Mouse (Mus musculus) layer of hippocampus, postnatal 25 days (tissue): Measurements from ENCODE around the gene Gorasp1. TPM values are rescaled to one million over a fixed set of nuclear protein-coding genes. Genes with fewer than 3 reads are reported as not detected.

ENCODE experiments used
- DNase-seq, 2 experiments: peaks; one replicate each; pipeline ENCODE4 v3.0.0; 2022; ENCODE audit warnings: mixed read lengths in 2 of 2, low spot score in 1 of 2; ENCODE audit errors: extremely low spot score in 1 of 2
- total RNA-seq, 2 experiments: library from RNA; stranded (reverse); gene quantifications; 2 replicates each; pipeline ENCODE4 v1.2.3; 2021

Gorasp1 gene
- total RNA-seq, 2 experiments from 2014 or later: 35.4 to 37.9 TPM

- no peak for DNase-seq
Observed at GRCm38 (mm10) chr9:119973281-119973680, 35.9 kb upstream of the Gorasp1 start.

- DNase-seq: no peak
Observed at GRCm38 (mm10) chr9:119972582-119972981, 35.2 kb upstream of the Gorasp1 start.

GRCm38 (mm10) chr9:119972166-119972565, 34.8 kb upstream of the Gorasp1 start:
- DNase-seq: no peak

GRCm38 (mm10) chr9:119970763-119971656, 33.6 kb upstream of the Gorasp1 start:
- peak in 1 of 2 experiments; percentile 51 for DNase-seq

GRCm38 (mm10) chr9:119970221-119970620, 32.9 kb upstream of the Gorasp1 start:
- DNase-seq: no peak

GRCm38 (mm10) chr9:119969811-119970210, 32.4 kb upstream of the Gorasp1 start:
- DNase-seq: no peak

- DNase-seq: no peak
Observed at GRCm38 (mm10) chr9:119966221-119966910, 29.0 kb upstream of the Gorasp1 start.

GRCm38 (mm10) chr9:119965186-119965585, 27.8 kb upstream of the Gorasp1 start:
- no peak for DNase-seq

GRCm38 (mm10) chr9:119964206-119964605, 26.8 kb upstream of the Gorasp1 start:
- DNase-seq: no peak

- peak in 1 of 2 experiments; percentile 53 for DNase-seq
Observed at GRCm38 (mm10) chr9:119962987-119963667, 25.8 kb upstream of the Gorasp1 start.

GRCm38 (mm10) chr9:119962216-119962615, 24.9 kb upstream of the Gorasp1 start:
- no peak for DNase-seq

- DNase-seq: no peak
Observed at GRCm38 (mm10) chr9:119958835-119959234, 21.5 kb upstream of the Gorasp1 start.

GRCm38 (mm10) chr9:119951388-119951787, 14.0 kb upstream of the Gorasp1 start:
- DNase-seq: no peak

GRCm38 (mm10) chr9:119950434-119950833, 13.1 kb upstream of the Gorasp1 start:
- no peak for DNase-seq

- DNase-seq: no peak
Observed at GRCm38 (mm10) chr9:119948804-119949203, 11.4 kb upstream of the Gorasp1 start.

- DNase-seq: no peak
Observed at GRCm38 (mm10) chr9:119945173-119945900, 8.0 kb upstream of the Gorasp1 start.

GRCm38 (mm10) chr9:119943326-119943725, 6.0 kb upstream of the Gorasp1 start:
- DNase-seq: no peak

GRCm38 (mm10) chr9:119941861-119942260, 4.5 kb upstream of the Gorasp1 start:
- no peak for DNase-seq

- DNase-seq: no peak
Observed at GRCm38 (mm10) chr9:119941407-119941806, 4.0 kb upstream of the Gorasp1 start.

- no peak for DNase-seq
Observed at GRCm38 (mm10) chr9:119939646-119940045, 2.3 kb upstream of the Gorasp1 start.
